Mouse (Mus musculus): ENCODE measurements around the gene Fhit. TPM values are rescaled to one million over a fixed set of nuclear protein-coding genes. Genes with fewer than 3 reads are reported as not detected.

Fhit gene
- polyA plus RNA-seq, 1 experiment from 2014 or later, result 5.9 TPM

GRCm38 (mm10) chr14:10882759-10883158 lies 279.1 kb downstream of the Fhit start:
- Histone ChIP-seq H3K4me1 (no peaks in the 10 kb centered on the region), H3K9ac (no peak overlapping the region), H3K36me3 (no peaks in the 10 kb centered on the region), H3K27me3 (no peaks in the 10 kb centered on the region), H3K9me3 (no peaks in the 10 kb centered on the region), H3K4me3 (no peak overlapping the region), H3K4me2 (replicated peaks) (no peak overlapping the region), H3K27ac (no peak overlapping the region)
- ATAC-seq (ENCODE audit: insufficient number of reproducible peaks, insufficient read depth, low FRiP score, low TSS enrichment), result no peak
- WGBS, result 48% methylated on average over 1 of the region's 1 CpGs

GRCm38 (mm10) chr14:10880749-10881148 lies 281.1 kb downstream of the Fhit start:
- no peaks in the 10 kb centered on the region for H3K36me3 ChIP-seq
- no peak overlapping the region for H3K9ac ChIP-seq
- H3K4me3 ChIP-seq, result no peak overlapping the region
- H3K27ac ChIP-seq, result no peak overlapping the region
- no peak overlapping the region for H3K4me2 ChIP-seq (replicated peaks)
- H3K4me1 ChIP-seq, result no peaks in the 10 kb centered on the region
- no peak for ATAC-seq (ENCODE audit: insufficient number of reproducible peaks, insufficient read depth, low FRiP score, low TSS enrichment)
- 42% methylated on average over 2 of the region's 2 CpGs for WGBS
- no peaks in the 10 kb centered on the region for H3K27me3 ChIP-seq
- no peaks in the 10 kb centered on the region for H3K9me3 ChIP-seq

- Histone ChIP-seq H3K9me3 (no peaks in the 10 kb centered on the region), H3K27ac (no peak overlapping the region), H3K4me3 (no peak overlapping the region), H3K4me2 (replicated peaks) (no peak overlapping the region), H3K4me1 (no peaks in the 10 kb centered on the region), H3K27me3 (no peaks in the 10 kb centered on the region), H3K9ac (no peak overlapping the region), H3K36me3 (no peaks in the 10 kb centered on the region)
- 51% methylated on average over 3 of the region's 3 CpGs for whole genome bisulfite sequencing
- no peak for ATAC-seq (ENCODE audit: insufficient number of reproducible peaks, insufficient read depth, low FRiP score, low TSS enrichment)
Observed at GRCm38 (mm10) chr14:10874595-10875372, 287.1 kb downstream of the Fhit start.

GRCm38 (mm10) chr14:10857606-10858005 lies 304.2 kb downstream of the Fhit start:
- 70% methylated on average over 3 of the region's 3 CpGs for WGBS
- Histone ChIP-seq H3K36me3 (no peaks in the 10 kb centered on the region), H3K4me2 (replicated peaks) (no peak overlapping the region), H3K9ac (no peak overlapping the region), H3K4me1 (no peaks in the 10 kb centered on the region), H3K4me3 (no peak overlapping the region), H3K27me3 (no peaks in the 10 kb centered on the region), H3K9me3 (no peaks in the 10 kb centered on the region), H3K27ac (no peak overlapping the region)
- ATAC-seq (ENCODE audit: insufficient number of reproducible peaks, insufficient read depth, low FRiP score, low TSS enrichment), result no peak

GRCm38 (mm10) chr14:10851936-10852335 lies 309.9 kb downstream of the Fhit start:
- ATAC-seq (ENCODE audit: insufficient number of reproducible peaks, insufficient read depth, low FRiP score, low TSS enrichment), result no peak
- Histone ChIP-seq H3K4me3 (no peak overlapping the region), H3K9ac (no peak overlapping the region), H3K9me3 (no peaks in the 10 kb centered on the region), H3K4me2 (replicated peaks) (no peak overlapping the region), H3K27me3 (no peaks in the 10 kb centered on the region), H3K27ac (no peak overlapping the region), H3K36me3 (no peaks in the 10 kb centered on the region), H3K4me1 (no peaks in the 10 kb centered on the region)
- 71% methylated on average over 1 of the region's 1 CpGs for whole genome bisulfite sequencing

GRCm38 (mm10) chr14:10836001-10836400 lies 325.8 kb downstream of the Fhit start:
- H3K27ac ChIP-seq, result no peak overlapping the region
- no peak overlapping the region for H3K9ac ChIP-seq
- H3K4me3 ChIP-seq, result no peak overlapping the region
- no peaks in the 10 kb centered on the region for H3K27me3 ChIP-seq
- H3K4me1 ChIP-seq, result no peaks in the 10 kb centered on the region
- H3K4me2 ChIP-seq (replicated peaks), result no peak overlapping the region
- H3K36me3 ChIP-seq, result no peaks in the 10 kb centered on the region
- ATAC-seq (ENCODE audit: insufficient number of reproducible peaks, insufficient read depth, low FRiP score, low TSS enrichment), result no peak
- WGBS, result 53% methylated on average over 1 of the region's 1 CpGs
- H3K9me3 ChIP-seq, result no peaks in the 10 kb centered on the region

- ATAC-seq (ENCODE audit: insufficient number of reproducible peaks, insufficient read depth, low FRiP score, low TSS enrichment), result no peak
- Histone ChIP-seq H3K27ac (no peak overlapping the region), H3K9me3 (no peaks in the 10 kb centered on the region), H3K4me3 (no peak overlapping the region), H3K4me2 (replicated peaks) (no peak overlapping the region), H3K4me1 (no peaks in the 10 kb centered on the region; the same call in 1 of the 2 replicates), H3K9ac (no peak overlapping the region), H3K36me3 (no peaks in the 10 kb centered on the region), H3K27me3 (no peaks in the 10 kb centered on the region)
- 61% methylated on average over 4 of the region's 4 CpGs for WGBS
Observed at GRCm38 (mm10) chr14:10824819-10825218, 337.0 kb downstream of the Fhit start.

- Histone ChIP-seq H3K4me2 (replicated peaks) (no peak overlapping the region), H3K27ac (no peak overlapping the region), H3K4me1 (no peaks in the 10 kb centered on the region), H3K9me3 (no peaks in the 10 kb centered on the region), H3K36me3 (no peaks in the 10 kb centered on the region), H3K4me3 (no peak overlapping the region), H3K27me3 (no peaks in the 10 kb centered on the region), H3K9ac (no peak overlapping the region)
- no peak for ATAC-seq (ENCODE audit: insufficient number of reproducible peaks, insufficient read depth, low FRiP score, low TSS enrichment)
- WGBS, result 23% methylated on average over 2 of the region's 2 CpGs
Observed at GRCm38 (mm10) chr14:10813551-10813950, 348.3 kb downstream of the Fhit start.

- Histone ChIP-seq H3K4me3 (no peak overlapping the region), H3K36me3 (no peaks in the 10 kb centered on the region)
Observed at GRCm38 (mm10) chr14:10798489-10799180, 363.2 kb downstream of the Fhit start.

GRCm38 (mm10) chr14:10797595-10797994 lies 364.2 kb downstream of the Fhit start:
- Histone ChIP-seq H3K9ac (no peak overlapping the region), H3K4me1 (no peaks in the 10 kb centered on the region), H3K4me3 (no peak overlapping the region), H3K27me3 (no peaks in the 10 kb centered on the region), H3K36me3 (no peaks in the 10 kb centered on the region), H3K4me2 (replicated peaks) (no peak overlapping the region), H3K9me3 (no peaks in the 10 kb centered on the region), H3K27ac (no peak overlapping the region)
- 86% methylated on average over 1 of the region's 1 CpGs for WGBS
- ATAC-seq (ENCODE audit: insufficient number of reproducible peaks, insufficient read depth, low FRiP score, low TSS enrichment), result no peak

More at GRCm38 (mm10) chr14:10798489-10799180, 363.2 kb downstream of the Fhit start:
- no peak for ATAC-seq (ENCODE audit: insufficient number of reproducible peaks, insufficient read depth, low FRiP score, low TSS enrichment)
- Histone ChIP-seq H3K9ac (no peak overlapping the region), H3K4me2 (replicated peaks) (no peak overlapping the region), H3K9me3 (no peaks in the 10 kb centered on the region), H3K27ac (no peak overlapping the region), H3K27me3 (no peaks in the 10 kb centered on the region), H3K4me1 (no peaks in the 10 kb centered on the region)
- WGBS, result 89% methylated on average over 4 of the region's 4 CpGs

- Histone ChIP-seq H3K36me3 (no peaks in the 10 kb centered on the region), H3K4me1 (no peaks in the 10 kb centered on the region), H3K27ac (no peak overlapping the region), H3K27me3 (no peaks in the 10 kb centered on the region), H3K9ac (no peak overlapping the region), H3K4me2 (replicated peaks) (no peak overlapping the region), H3K4me3 (no peak overlapping the region), H3K9me3 (no peaks in the 10 kb centered on the region)
- WGBS, result 79% methylated on average over 2 of the region's 2 CpGs
- no peak for ATAC-seq (ENCODE audit: insufficient number of reproducible peaks, insufficient read depth, low FRiP score, low TSS enrichment)
Observed at GRCm38 (mm10) chr14:10795498-10796075, 366.2 kb downstream of the Fhit start.

- H3K4me3 ChIP-seq, result no peak overlapping the region
- no peak overlapping the region for H3K9ac ChIP-seq
- no peak for ATAC-seq (ENCODE audit: insufficient number of reproducible peaks, insufficient read depth, low FRiP score, low TSS enrichment)
- no peak overlapping the region for H3K27ac ChIP-seq
- no peaks in the 10 kb centered on the region for H3K27me3 ChIP-seq
- no peaks in the 10 kb centered on the region for H3K9me3 ChIP-seq
- WGBS, result 82% methylated on average over 3 of the region's 3 CpGs
- H3K36me3 ChIP-seq, result no peaks in the 10 kb centered on the region
- no peaks in the 10 kb centered on the region for H3K4me1 ChIP-seq
- H3K4me2 ChIP-seq (replicated peaks), result no peak overlapping the region
Observed at GRCm38 (mm10) chr14:10783929-10784328, 377.9 kb downstream of the Fhit start.

Measured in embryonic facial prominence, embryonic 12.5 days (tissue).